Mouse (Mus musculus): ENCODE measurements around the gene Tmem135. TPM values are rescaled to one million over a fixed set of nuclear protein-coding genes. Genes with fewer than 3 reads are reported as not detected.
A peak's percentile ranks its signal among the peaks of the same experiment; 100 is the strongest.
"Not testable (repeated sequence)": the region's sequence is repeated elsewhere in the genome, so short reads cannot be mapped to it uniquely, and the experiment has no call there.

The Tmem135 gene
- polyA plus RNA-seq, 1 experiment from 2014 or later, result 36.3 TPM

GRCm38 (mm10) chr7:89335316-89335715 lies 68.7 kb downstream of the Tmem135 start:
- Histone ChIP-seq H3K36me3 (ENCODE audit: control insufficient read depth, insufficient read depth, low read length) (no peaks in the 10 kb centered on the region), H3K27ac (ENCODE audit: low read length) (no peak overlapping the region)

DNA sequence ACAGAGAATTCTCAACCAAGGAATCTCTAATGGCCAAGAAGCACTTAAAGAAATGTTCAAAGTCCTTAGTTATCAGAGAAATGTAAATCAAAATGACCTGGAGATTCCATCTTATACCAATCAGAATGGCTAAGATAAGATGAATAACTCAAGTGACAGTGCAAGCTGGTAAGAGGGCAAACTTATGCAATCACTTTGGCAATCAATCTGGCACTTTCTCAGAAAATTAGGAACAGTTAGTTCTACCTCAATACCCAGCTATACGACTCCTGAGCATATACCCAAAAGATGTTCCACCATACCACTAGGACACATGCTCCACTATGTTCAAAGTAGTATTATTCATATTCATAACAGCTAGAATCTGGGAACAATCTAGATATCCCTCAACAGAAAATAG lies 74.1 kb downstream of the Tmem135 start:
- no peaks in the 10 kb centered on the region for H3K27me3 ChIP-seq (ENCODE audit: control insufficient read depth, insufficient read depth, low read length)
- no peak overlapping the region for H3K4me3 ChIP-seq (replicated peaks; ENCODE audit: low read length)
- H3K4me1 ChIP-seq (ENCODE audit: control insufficient read depth, insufficient read depth, low read length), result peaks cover 3% of the 10 kb centered on the region; the same call in 1 of the 2 replicates
- H3K9me3 ChIP-seq (replicated peaks; ENCODE audit: control insufficient read depth, low read length), result no peaks in the 10 kb centered on the region
- ATAC-seq (ENCODE audit: insufficient read depth, low FRiP score), result no peak
- no peak overlapping the region for H3K9ac ChIP-seq (ENCODE audit: low read length)
- no peaks in the 10 kb centered on the region for H3K36me3 ChIP-seq (ENCODE audit: control insufficient read depth, insufficient read depth, low read length)
- WGBS, result 83% methylated on average over 1 of the region's 1 CpGs
- no peak overlapping the region for H3K27ac ChIP-seq (ENCODE audit: low read length)
- H3K4me2 ChIP-seq (ENCODE audit: low read depth, low read length), result no peak overlapping the region

More at GRCm38 (mm10) chr7:89335316-89335715, 68.7 kb downstream of the Tmem135 start:
- Histone ChIP-seq H3K4me2 (ENCODE audit: low read depth, low read length) (no peak overlapping the region), H3K4me3 (replicated peaks; ENCODE audit: low read length) (no peak overlapping the region), H3K9ac (ENCODE audit: low read length) (no peak overlapping the region), H3K27me3 (ENCODE audit: control insufficient read depth, insufficient read depth, low read length) (no peaks in the 10 kb centered on the region), H3K9me3 (replicated peaks; ENCODE audit: control insufficient read depth, low read length) (no peaks in the 10 kb centered on the region), H3K4me1 (ENCODE audit: control insufficient read depth, insufficient read depth, low read length) (peaks cover 24% of the 10 kb centered on the region; the same call in 1 of the 2 replicates)
- ATAC-seq (ENCODE audit: insufficient read depth, low FRiP score), result no peak

GRCm38 (mm10) chr7:89327731-89328130 lies 76.3 kb downstream of the Tmem135 start:
- Histone ChIP-seq H3K4me3 (replicated peaks; ENCODE audit: low read length) (no peak overlapping the region), H3K4me1 (ENCODE audit: control insufficient read depth, insufficient read depth, low read length) (peaks cover 3% of the 10 kb centered on the region; the same call in 1 of the 2 replicates), H3K27ac (ENCODE audit: low read length) (no peak overlapping the region; the same call in 1 of the 2 replicates), H3K27me3 (ENCODE audit: control insufficient read depth, insufficient read depth, low read length) (no peaks in the 10 kb centered on the region), H3K4me2 (ENCODE audit: low read depth, low read length) (no peak overlapping the region), H3K9ac (ENCODE audit: low read length) (no peak overlapping the region), H3K36me3 (ENCODE audit: control insufficient read depth, insufficient read depth, low read length) (no peaks in the 10 kb centered on the region), H3K9me3 (replicated peaks; ENCODE audit: control insufficient read depth, low read length) (no peaks in the 10 kb centered on the region)
- 63% methylated on average over 5 of the region's 5 CpGs for WGBS
- peak; percentile 93 for ATAC-seq (ENCODE audit: insufficient read depth, low FRiP score)

DNA sequence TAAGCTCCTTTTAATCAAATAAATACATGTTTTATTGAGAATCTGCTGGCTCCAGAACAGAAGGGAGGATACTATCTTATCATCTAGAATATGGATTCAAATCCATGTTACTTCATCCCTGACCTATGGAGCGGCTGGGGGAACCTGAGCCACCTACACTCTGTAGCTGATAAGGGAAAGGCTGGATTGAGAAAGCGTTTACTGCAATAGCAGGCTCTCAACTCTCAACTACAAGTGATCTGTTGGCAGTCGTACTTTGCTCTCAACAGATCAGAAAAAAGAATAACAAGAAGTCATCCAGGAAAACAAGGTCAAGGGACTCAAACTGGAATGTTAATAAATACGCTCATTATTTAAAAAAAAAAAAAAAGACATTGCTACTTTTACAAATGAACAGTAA lies 77.3 kb downstream of the Tmem135 start:
- no peak overlapping the region for H3K9ac ChIP-seq (ENCODE audit: low read length)
- H3K27ac ChIP-seq (ENCODE audit: low read length), result no peak overlapping the region
- H3K4me2 ChIP-seq (ENCODE audit: low read depth, low read length), result no peak overlapping the region
- no peak for ATAC-seq (ENCODE audit: insufficient read depth, low FRiP score)
- H3K36me3 ChIP-seq (ENCODE audit: control insufficient read depth, insufficient read depth, low read length), result no peaks in the 10 kb centered on the region
- H3K9me3 ChIP-seq (replicated peaks; ENCODE audit: control insufficient read depth, low read length), result no peaks in the 10 kb centered on the region
- 44% methylated on average over 4 of the region's 4 CpGs for WGBS
- no peaks in the 10 kb centered on the region for H3K27me3 ChIP-seq (ENCODE audit: control insufficient read depth, insufficient read depth, low read length)
- H3K4me3 ChIP-seq (replicated peaks; ENCODE audit: low read length), result no peak overlapping the region
- H3K4me1 ChIP-seq (ENCODE audit: control insufficient read depth, insufficient read depth, low read length), result peaks cover 3% of the 10 kb centered on the region; the same call in 1 of the 2 replicates

DNA sequence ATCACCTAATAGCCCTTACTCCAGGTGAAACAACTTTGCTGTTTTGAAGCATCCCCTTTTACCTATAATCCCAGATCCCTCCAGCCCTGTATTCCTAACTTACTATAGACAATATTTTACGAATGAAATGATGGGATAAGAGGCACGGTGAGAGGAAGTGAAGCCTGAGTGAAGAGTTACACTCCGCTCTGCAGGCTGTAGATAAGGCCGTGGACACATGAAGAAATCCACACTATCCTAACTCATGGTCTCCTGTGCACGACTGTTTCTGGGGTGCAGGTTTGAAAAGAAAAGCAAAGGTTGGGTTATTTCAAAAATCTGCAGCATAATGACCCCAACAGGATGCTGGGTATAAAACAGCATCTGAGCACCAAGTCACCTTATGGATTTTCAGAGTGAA lies 77.8 kb downstream of the Tmem135 start:
- no peak for ATAC-seq (ENCODE audit: insufficient read depth, low FRiP score)

DNA sequence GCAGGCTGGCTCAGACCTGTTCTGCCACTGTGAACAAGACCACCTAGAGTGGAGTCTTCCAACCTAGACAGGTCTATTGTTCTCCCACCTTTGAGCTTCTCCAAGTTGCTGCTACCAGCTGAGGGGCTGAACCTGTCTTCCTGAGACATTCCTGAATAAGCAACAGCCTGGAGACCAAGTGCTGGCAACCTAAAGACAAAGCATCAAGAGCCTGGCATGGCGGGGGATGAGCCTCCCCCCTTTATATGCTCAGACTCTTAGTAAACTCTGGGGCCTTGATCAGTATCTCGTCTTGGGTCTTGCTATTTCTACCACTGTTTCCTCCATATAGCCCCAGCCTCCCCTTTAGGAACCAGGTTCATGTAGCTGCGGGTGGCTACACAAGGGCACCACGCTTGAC lies 81.3 kb downstream of the Tmem135 start:
- not testable (repeated sequence) for H3K9ac ChIP-seq (ENCODE audit: low read length); H3K36me3 ChIP-seq (ENCODE audit: control insufficient read depth, insufficient read depth, low read length); H3K4me2 ChIP-seq (ENCODE audit: low read depth, low read length); H3K4me1 ChIP-seq (ENCODE audit: control insufficient read depth, insufficient read depth, low read length); ATAC-seq (ENCODE audit: insufficient read depth, low FRiP score); H3K27me3 ChIP-seq (ENCODE audit: control insufficient read depth, insufficient read depth, low read length); H3K27ac ChIP-seq (ENCODE audit: low read length); H3K9me3 ChIP-seq (replicated peaks; ENCODE audit: control insufficient read depth, low read length); H3K4me3 ChIP-seq (replicated peaks; ENCODE audit: low read length)
- 91% methylated on average over 4 of the region's 4 CpGs for WGBS

More for the DNA sequence above, 77.8 kb downstream of the Tmem135 start:
- WGBS, result 77% methylated on average over 5 of the region's 5 CpGs
- H3K9ac ChIP-seq (ENCODE audit: low read length), result no peak overlapping the region
- no peaks in the 10 kb centered on the region for H3K9me3 ChIP-seq (replicated peaks; ENCODE audit: control insufficient read depth, low read length)
- peaks cover 3% of the 10 kb centered on the region; the same call in 1 of the 2 replicates for H3K4me1 ChIP-seq (ENCODE audit: control insufficient read depth, insufficient read depth, low read length)
- H3K27me3 ChIP-seq (ENCODE audit: control insufficient read depth, insufficient read depth, low read length), result no peaks in the 10 kb centered on the region
- no peak overlapping the region for H3K4me2 ChIP-seq (ENCODE audit: low read depth, low read length)
- no peak overlapping the region for H3K27ac ChIP-seq (ENCODE audit: low read length)
- H3K4me3 ChIP-seq (replicated peaks; ENCODE audit: low read length), result no peak overlapping the region
- no peaks in the 10 kb centered on the region for H3K36me3 ChIP-seq (ENCODE audit: control insufficient read depth, insufficient read depth, low read length)

GRCm38 (mm10) chr7:89319351-89319750 lies 84.7 kb downstream of the Tmem135 start:
- ATAC-seq (ENCODE audit: insufficient read depth, low FRiP score), result no peak
- WGBS, result 47% methylated on average over 1 of the region's 1 CpGs
- no peaks in the 10 kb centered on the region for H3K9me3 ChIP-seq (replicated peaks; ENCODE audit: control insufficient read depth, low read length)
- peaks cover 2% of the 10 kb centered on the region; the same call in 1 of the 2 replicates for H3K4me1 ChIP-seq (ENCODE audit: control insufficient read depth, insufficient read depth, low read length)
- H3K27me3 ChIP-seq (ENCODE audit: control insufficient read depth, insufficient read depth, low read length), result no peaks in the 10 kb centered on the region
- H3K4me3 ChIP-seq (replicated peaks; ENCODE audit: low read length), result no peak overlapping the region
- no peak overlapping the region for H3K4me2 ChIP-seq (ENCODE audit: low read depth, low read length)
- H3K27ac ChIP-seq (ENCODE audit: low read length), result no peak overlapping the region
- H3K9ac ChIP-seq (ENCODE audit: low read length), result no peak overlapping the region
- H3K36me3 ChIP-seq (ENCODE audit: control insufficient read depth, insufficient read depth, low read length), result no peaks in the 10 kb centered on the region

- not testable (repeated sequence) for H3K9ac ChIP-seq (ENCODE audit: low read length); H3K27me3 ChIP-seq (ENCODE audit: control insufficient read depth, insufficient read depth, low read length); ATAC-seq (ENCODE audit: insufficient read depth, low FRiP score); H3K4me2 ChIP-seq (ENCODE audit: low read depth, low read length); H3K4me3 ChIP-seq (replicated peaks; ENCODE audit: low read length); H3K36me3 ChIP-seq (ENCODE audit: control insufficient read depth, insufficient read depth, low read length); H3K27ac ChIP-seq (ENCODE audit: low read length); H3K9me3 ChIP-seq (replicated peaks; ENCODE audit: control insufficient read depth, low read length); H3K4me1 ChIP-seq (ENCODE audit: control insufficient read depth, insufficient read depth, low read length)
- WGBS, result 89% methylated on average over 1 of the region's 1 CpGs
Observed at GRCm38 (mm10) chr7:89317088-89317487, 86.9 kb downstream of the Tmem135 start.

- H3K9ac ChIP-seq (ENCODE audit: low read length), result no peak overlapping the region
- H3K27me3 ChIP-seq (ENCODE audit: control insufficient read depth, insufficient read depth, low read length), result no peaks in the 10 kb centered on the region
- H3K36me3 ChIP-seq (ENCODE audit: control insufficient read depth, insufficient read depth, low read length), result peaks cover 9% of the 10 kb centered on the region; the same call in 1 of the 2 replicates
- no peak overlapping the region for H3K27ac ChIP-seq (ENCODE audit: low read length)
- no peak for ATAC-seq (ENCODE audit: insufficient read depth, low FRiP score)
- H3K9me3 ChIP-seq (replicated peaks; ENCODE audit: control insufficient read depth, low read length), result peaks cover 10% of the 10 kb centered on the region
- no peak overlapping the region for H3K4me2 ChIP-seq (ENCODE audit: low read depth, low read length)
- WGBS, result 75% methylated on average over 3 of the region's 3 CpGs
- no peak overlapping the region for H3K4me3 ChIP-seq (replicated peaks; ENCODE audit: low read length)
- H3K4me1 ChIP-seq (ENCODE audit: control insufficient read depth, insufficient read depth, low read length), result peaks cover 2% of the 10 kb centered on the region; the same call in 1 of the 2 replicates
Observed at GRCm38 (mm10) chr7:89316112-89316511, 87.9 kb downstream of the Tmem135 start.
